Mouse (Mus musculus) lung, adult 2 months (tissue): ENCODE measurements around the gene Alg13. TPM values are rescaled to one million over a fixed set of nuclear protein-coding genes. Genes with fewer than 3 reads are reported as not detected.
A peak's percentile ranks its signal among the peaks of the same experiment; 100 is the strongest.

Source experiments
- DNase-seq: peaks from one replicate; pipeline ENCODE4 v3.0.0; 2022
- H3K4me1 ChIP-seq: fragments of 200-500 bp; 2 replicates; pipeline ENCODE4 v1.6.1; 2011; ENCODE audit warnings: low read length; ENCODE audit not compliant: control insufficient read depth, insufficient read depth
- H3K4me3 ChIP-seq: fragments of 200-500 bp; replicated peaks from 2 replicates; pipeline ENCODE3; 2011; ENCODE audit warnings: low read depth, mild to moderate bottlenecking, control low read depth, low read length; ENCODE audit errors: extremely low read depth
- CTCF ChIP-seq: fragments of 200-500 bp; IDR thresholded peaks from 2 replicates; pipeline ENCODE4 v1.5.1; 2011; ENCODE audit warnings: mild to moderate bottlenecking, low read length, control low read depth; ENCODE audit not compliant: insufficient read depth
- POLR2A ChIP-seq: fragments of 200-500 bp; IDR thresholded peaks from 2 replicates; pipeline ENCODE4 v1.6.1; 2011; ENCODE audit warnings: low read depth, mild to moderate bottlenecking, control low read depth, low read length, borderline replicate concordance; ENCODE audit errors: extremely low read depth
- WGBS: fragments of 180-500 bp; shearing (Covaris S2); methylation state at CpG from one replicate; pipeline ENCODE4 v1.1.7; 2018; 5-methylcytosine and 5-hydroxymethylcytosine counted together
- polyA plus RNA-seq: library from polyadenylated mRNA; depleted of rRNA; stranded (reverse); fragments of >200 nt; gene quantifications from 2 replicates; pipeline ENCODE4 v1.2.3, GENCODE M21; 2012; rRNA removed

Gene Alg13
- polyA plus RNA-seq, result 2.5 and 3.3 TPM in 2 replicates

GRCm38 (mm10) chrX:144317548-144318163 lies at the start of gene Alg13:
TSS of gene Alg13 (plus strand) at chrX:144317804.
- Histone ChIP-seq H3K4me3 (peak within 1 kb of the TSS; percentile 87), H3K4me1 (no peaks in the 10 kb centered on the region)
- TF ChIP-seq CTCF (no peak), POLR2A (peak; percentile 38; the same call in 1 of the 2 replicates)
- WGBS, result 29% methylated on average over 47 of the region's 47 CpGs
- peak; percentile 72 for DNase-seq

GRCm38 (mm10) chrX:144268606-144269005 lies 49.0 kb upstream of the Alg13 start:
- Histone ChIP-seq H3K4me1 (no peaks in the 10 kb centered on the region), H3K4me3 (no peak overlapping the region)
- TF ChIP-seq POLR2A, result no peak
- no peak for TF ChIP-seq CTCF
- WGBS, result 71% methylated on average over 1 of the region's 1 CpGs
- DNase-seq, result no peak

- DNase-seq, result no peak
- Histone ChIP-seq H3K4me1 (no peaks in the 10 kb centered on the region), H3K4me3 (no peak overlapping the region)
- TF ChIP-seq CTCF, result no peak
- TF ChIP-seq POLR2A, result no peak
- 65% methylated on average over 2 of the region's 2 CpGs for WGBS
Measured at GRCm38 (mm10) chrX:144301476-144301875, 16.1 kb upstream of the Alg13 start.

- 89% methylated on average over 2 of the region's 2 CpGs for WGBS
- TF ChIP-seq POLR2A (no peak), CTCF (no peak)
- no peak for DNase-seq
- Histone ChIP-seq H3K4me3 (no peak overlapping the region), H3K4me1 (no peaks in the 10 kb centered on the region)
Measured at GRCm38 (mm10) chrX:144305659-144306058, 11.9 kb upstream of the Alg13 start.

- Histone ChIP-seq H3K4me1 (no peaks in the 10 kb centered on the region), H3K4me3 (no peak overlapping the region)
- 66% methylated on average over 2 of the region's 2 CpGs for WGBS
- TF ChIP-seq CTCF, result no peak
- TF ChIP-seq POLR2A, result no peak
- no peak for DNase-seq
Measured at GRCm38 (mm10) chrX:144314041-144314440, 3.6 kb upstream of the Alg13 start.

DNA sequence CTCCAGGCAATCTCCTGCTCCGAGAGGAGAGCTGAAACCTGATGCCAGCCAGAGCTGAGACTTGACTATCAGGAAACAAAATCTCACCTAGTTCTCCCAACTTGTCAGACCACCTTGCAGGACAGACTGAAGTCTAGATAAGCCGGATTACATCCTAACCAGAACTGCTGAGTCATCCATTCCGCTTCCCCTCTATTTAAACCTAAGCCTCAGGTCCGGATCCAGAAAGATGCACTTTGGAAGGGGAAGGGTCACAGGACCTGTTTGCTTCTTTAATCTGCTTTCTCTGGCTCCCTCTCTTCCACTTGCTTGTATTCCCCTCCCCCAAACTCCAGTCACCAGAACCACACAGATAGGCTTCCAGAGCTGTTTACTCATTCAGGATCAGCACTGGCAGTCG lies 2.6 kb upstream of the Alg13 start:
- no peak for TF ChIP-seq POLR2A
- no peak for TF ChIP-seq CTCF
- DNase-seq, result no peak
- no peaks in the 10 kb centered on the region for H3K4me1 ChIP-seq
- no peak overlapping the region for H3K4me3 ChIP-seq
- 38% methylated on average over 5 of the region's 5 CpGs for WGBS

GRCm38 (mm10) chrX:144316004-144316403 lies 1.6 kb upstream of the Alg13 start:
- no peak for DNase-seq
- 62% methylated on average over 5 of the region's 5 CpGs for WGBS
- Histone ChIP-seq H3K4me3 (no peak overlapping the region), H3K4me1 (no peaks in the 10 kb centered on the region)
- TF ChIP-seq POLR2A (no peak), CTCF (no peak)

- no peaks in the 10 kb centered on the region for H3K4me1 ChIP-seq
- DNase-seq, result no peak
- 27% methylated on average over 53 of the region's 53 CpGs for WGBS
- TF ChIP-seq POLR2A, result no peak
- TF ChIP-seq CTCF, result no peak
- H3K4me3 ChIP-seq, result peak overlapping the region; percentile 87
Measured at GRCm38 (mm10) chrX:144318164-144318979, 768 bp downstream of the Alg13 start.

DNA sequence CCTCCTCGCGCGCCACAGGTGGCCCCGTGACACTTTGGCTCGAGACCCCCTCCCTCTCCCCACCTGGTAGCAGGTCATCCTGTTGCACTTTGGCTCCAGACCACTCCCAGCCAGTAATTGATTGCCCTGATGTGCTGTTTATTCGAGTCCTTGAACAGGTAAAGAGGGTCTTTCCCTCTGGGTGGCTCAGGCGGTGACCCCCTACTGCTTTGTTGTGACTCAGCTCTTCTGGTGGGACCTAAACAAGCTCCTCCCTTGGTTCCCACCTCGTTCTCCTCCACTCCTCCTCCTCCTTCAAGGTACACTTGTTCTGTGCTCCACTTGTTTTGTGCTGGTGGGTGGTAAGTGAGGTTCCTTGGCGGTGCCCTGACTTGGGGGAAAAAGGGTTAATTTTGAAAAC lies 1.8 kb downstream of the Alg13 start:
- 41% methylated on average over 9 of the region's 9 CpGs for WGBS
- no peak for DNase-seq
- Histone ChIP-seq H3K4me1 (no peaks in the 10 kb centered on the region), H3K4me3 (no peak overlapping the region)
- TF ChIP-seq POLR2A (no peak), CTCF (no peak)

- no peak overlapping the region for H3K4me3 ChIP-seq
- TF ChIP-seq POLR2A (no peak), CTCF (no peak)
- no peak for DNase-seq
- H3K4me1 ChIP-seq, result no peaks in the 10 kb centered on the region
Measured at GRCm38 (mm10) chrX:144325375-144325774, 7.8 kb downstream of the Alg13 start.
